Mouse (Mus musculus) ES-E14 (cell line): ENCODE data around the gene Tdp2.

ENCODE experiments used
- CHD2 ChIP-seq: IDR thresholded peaks from 2 replicates; pipeline ENCODE4 v1.6.1; 2014; ENCODE audit warnings: mild to moderate bottlenecking, low read depth, low read length, inconsistent platforms
- MAFK ChIP-seq: IDR thresholded peaks from 2 replicates; pipeline ENCODE4 v1.6.1; 2014; ENCODE audit warnings: mild to moderate bottlenecking, low read depth, low read length, inconsistent platforms; ENCODE audit not compliant: insufficient read depth
- ZC3H11A ChIP-seq: IDR thresholded peaks from 2 replicates; pipeline ENCODE4 v1.6.1; 2012; ENCODE audit warnings: low read depth, mild to moderate bottlenecking, inconsistent platforms, low read length, borderline replicate concordance

GRCm38 (mm10) chr13:24880704-24881103, 49.2 kb downstream of the Tdp2 start:
- no peak for TF ChIP-seq CHD2
- TF ChIP-seq MAFK: no peak
- TF ChIP-seq ZC3H11A: no peak
